Mouse (Mus musculus): ENCODE data around the gene AA792892. TPM values are rescaled to one million over a fixed set of nuclear protein-coding genes. Genes with fewer than 3 reads are reported as not detected.

The AA792892 gene
- not detected for polyA plus RNA-seq (2014; fragmentation: Illumina TruSeq; extraction: RNeasy Lipid Tissue Mini Kit (QIAGEN cat#74804); ENCODE audit: low read depth, low replicate concordance)

GRCm38 (mm10) chr5:94339449-94339848, at the start of gene AA792892:
Gene AA792892, plus strand, starts transcription at chr5:94339749.

GRCm38 (mm10) chr5:94306696-94307095, 32.9 kb upstream of the AA792892 start, which contains the start of gene A430089I19Rik:
Gene A430089I19Rik, minus strand, starts transcription at chr5:94306796.

GRCm38 (mm10) chr5:94314135-94314534, 25.4 kb upstream of the AA792892 start, which contains the start of gene Gm6502:
Gene Gm6502, plus strand, starts transcription at chr5:94314435.

Other genes starting within 250 kb of the AA792892 start
- gene Gm3106, start 121.7 kb upstream of the AA792892 start, polyA plus RNA-seq (2014; fragmentation: Illumina TruSeq; extraction: RNeasy Lipid Tissue Mini Kit (QIAGEN cat#74804); ENCODE audit: low read depth, low replicate concordance): not detected
- not detected for gene A430089I19Rik, start 33.0 kb upstream of the AA792892 start, polyA plus RNA-seq (2014; fragmentation: Illumina TruSeq; extraction: RNeasy Lipid Tissue Mini Kit (QIAGEN cat#74804); ENCODE audit: low read depth, low replicate concordance)
- not detected for gene Gm6502, start 25.3 kb upstream of the AA792892 start, polyA plus RNA-seq (2014; fragmentation: Illumina TruSeq; extraction: RNeasy Lipid Tissue Mini Kit (QIAGEN cat#74804); ENCODE audit: low read depth, low replicate concordance)
- not detected for gene Gm7682, start 106.0 kb downstream of the AA792892 start, polyA plus RNA-seq (2014; fragmentation: Illumina TruSeq; extraction: RNeasy Lipid Tissue Mini Kit (QIAGEN cat#74804); ENCODE audit: low read depth, low replicate concordance)
- gene Gm3139, start 186.5 kb downstream of the AA792892 start, polyA plus RNA-seq (2014; fragmentation: Illumina TruSeq; extraction: RNeasy Lipid Tissue Mini Kit (QIAGEN cat#74804); ENCODE audit: low read depth, low replicate concordance): not detected

Measured in sigmoid colon, adult 10 weeks (tissue).